Mouse (Mus musculus) limb, embryonic 14.5 days (tissue): ENCODE results near the gene Gpx5. TPM values are rescaled to one million over a fixed set of nuclear protein-coding genes. Genes with fewer than 3 reads are reported as not detected.
A peak's percentile ranks its signal among the peaks of the same experiment; 100 is the strongest.

Source experiments
- ATAC-seq: fragments of 200-750 bp; cut with Nextera tagmentation; 2 replicates; pipeline ENCODE4 v1.8.0; 2017; ENCODE audit warnings: low read depth, moderate number of reproducible peaks, moderate TSS enrichment; ENCODE audit not compliant: low FRiP score
- DNase-seq: peaks from one replicate; pipeline ENCODE4 v3.0.0-alpha.2; 2015; ENCODE audit warnings: low spot score
- H3K27ac ChIP-seq: fragments of 300-500 bp; sonication (generic); replicated peaks from 2 replicates; pipeline ENCODE4 v1.5.1; 2014; ENCODE audit warnings: low read depth, mild to moderate bottlenecking, low read length, moderate library complexity, mixed read lengths
- H3K27me3 ChIP-seq: fragments of 300-500 bp; sonication (generic); 2 replicates; pipeline ENCODE4 v1.6.1; 2014; ENCODE audit warnings: low read length, mixed read lengths; ENCODE audit not compliant: control insufficient read depth, insufficient read depth
- H3K36me3 ChIP-seq: fragments of 300-500 bp; sonication (generic); 2 replicates; pipeline ENCODE4 v1.6.1; 2014; ENCODE audit warnings: mild to moderate bottlenecking, low read length, moderate library complexity, mixed read lengths; ENCODE audit not compliant: control insufficient read depth, insufficient read depth
- H3K4me1 ChIP-seq: fragments of 300-500 bp; sonication (generic); 2 replicates; pipeline ENCODE4 v1.6.1; 2014; ENCODE audit warnings: antibody characterized with exemption, low read length, mixed read lengths; ENCODE audit not compliant: control insufficient read depth, insufficient read depth
- H3K4me2 ChIP-seq: fragments of 300-500 bp; sonication (generic); replicated peaks from 2 replicates; pipeline ENCODE4 v1.6.1; 2014; ENCODE audit warnings: low read depth, mild to moderate bottlenecking, low read length, moderate library complexity; ENCODE audit not compliant: severe bottlenecking
- H3K4me3 ChIP-seq: fragments of 300-500 bp; sonication (generic); replicated peaks from 2 replicates; pipeline ENCODE4 v1.5.1; 2014; ENCODE audit warnings: low read length
- H3K9ac ChIP-seq: fragments of 300-500 bp; sonication (generic); 2 replicates; pipeline ENCODE4 v1.6.1; 2014; ENCODE audit warnings: mild to moderate bottlenecking, low read depth, low read length, moderate library complexity; ENCODE audit not compliant: severe bottlenecking
- H3K9me3 ChIP-seq: fragments of 300-500 bp; sonication (generic); 2 replicates; pipeline ENCODE4 v1.6.1; 2016; ENCODE audit warnings: low read length; ENCODE audit not compliant: control insufficient read depth
- POLR2A ChIP-seq: fragments of 200-500 bp; IDR thresholded peaks from 2 replicates; pipeline ENCODE4 v1.8.0; 2012; ENCODE audit warnings: inconsistent platforms, mild to moderate bottlenecking, moderate library complexity, borderline replicate concordance; ENCODE audit not compliant: insufficient read depth, insufficient read length; ENCODE audit errors: extremely low read depth
- WGBS: fragments of 180-500 bp; shearing (Covaris S2); extraction: QIAGEN DNeasy Blood & Tissue Kit; methylation state at CpG from one replicate; pipeline ENCODE4 v1.1.7; 2014; 5-methylcytosine and 5-hydroxymethylcytosine counted together
- polyA plus RNA-seq, 2 experiments: library from polyadenylated mRNA; depleted of rRNA in 1 of 2; stranded (reverse) in 1 of 2; unstranded in 1 of 2; fragments of >200 nt; fragmentation: Nextera tagmentation in 1 of 2; extraction: Ambion mirVana in 1 of 2; gene quantifications; 2 replicates each; pipeline versions ENCODE4 v1.2.1 to v1.2.3; 2012 to 2014

Gpx5 gene
- polyA plus RNA-seq, 2 experiments = 0.05 TPM; not detected in 1

DNA sequence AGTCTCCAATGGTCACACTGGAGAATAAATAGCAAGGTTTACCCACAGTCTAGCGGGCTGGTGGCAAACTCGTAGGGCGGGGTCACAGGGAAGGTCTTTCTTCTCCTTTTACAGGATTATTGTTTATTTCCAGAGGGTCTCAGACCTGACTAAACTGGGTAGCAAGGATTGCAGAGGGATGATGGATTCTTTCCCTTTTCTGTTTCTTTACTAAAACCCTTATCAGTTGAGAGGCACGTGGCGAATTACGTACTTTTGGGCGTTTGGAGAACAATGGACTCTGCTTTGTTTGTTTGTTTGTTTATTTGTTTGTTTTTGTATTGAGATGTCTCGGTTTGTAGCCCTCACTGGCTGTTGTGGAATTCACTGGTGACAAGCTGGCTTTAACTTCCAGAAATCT is 13.5 kb downstream of the Gpx5 start:
- ATAC-seq (no peak), DNase-seq (no peak)
- no peak for TF ChIP-seq POLR2A
- Histone ChIP-seq H3K9me3 (no peaks in the 10 kb centered on the region), H3K27ac (no peak overlapping the region), H3K9ac (peak overlapping the region; percentile 38; the same call in 1 of the 2 replicates), H3K4me1 (no peaks in the 10 kb centered on the region), H3K36me3 (no peaks in the 10 kb centered on the region), H3K4me3 (peak overlapping the region; percentile 44), H3K27me3 (0 out of 2 replicates have a peak, but pooled peaks cover 2% of the 10 kb centered on the region), H3K4me2 (peak overlapping the region; percentile 58)
- WGBS = 9% methylated on average over 8 of the region's 8 CpGs

DNA sequence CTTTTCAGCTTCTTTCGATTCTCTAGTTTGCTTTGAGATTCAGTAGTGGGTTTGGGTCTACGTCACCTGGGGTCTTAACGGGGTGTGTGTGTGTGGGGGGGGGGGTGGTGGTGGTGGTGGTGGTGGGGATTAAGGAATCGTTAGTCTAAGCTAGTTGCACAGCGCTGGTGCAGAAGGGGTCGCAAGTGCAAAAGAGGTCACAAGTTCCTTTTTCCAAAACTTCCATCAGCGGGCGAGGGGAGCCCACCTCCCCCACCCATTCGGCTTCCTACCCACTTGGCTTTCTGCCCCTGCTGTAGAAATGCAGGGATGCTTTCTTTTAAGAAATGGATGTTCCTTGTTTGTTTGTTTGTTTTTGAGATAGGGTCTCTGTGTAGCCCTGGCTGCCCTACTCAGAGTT is 16.0 kb downstream of the Gpx5 start:
- no peak for TF ChIP-seq POLR2A
- Histone ChIP-seq H3K4me1 (no peaks in the 10 kb centered on the region), H3K36me3 (no peaks in the 10 kb centered on the region), H3K4me3 (peak overlapping the region; percentile 56), H3K9ac (peak overlapping the region; percentile 47; the same call in 1 of the 2 replicates), H3K27me3 (0 out of 2 replicates have a peak, but pooled peaks cover 2% of the 10 kb centered on the region), H3K9me3 (no peaks in the 10 kb centered on the region), H3K4me2 (peak overlapping the region; percentile 66), H3K27ac (no peak overlapping the region)
- WGBS = 0% methylated on average over 9 of the region's 9 CpGs
- ATAC-seq = no peak
- no peak for DNase-seq

DNA sequence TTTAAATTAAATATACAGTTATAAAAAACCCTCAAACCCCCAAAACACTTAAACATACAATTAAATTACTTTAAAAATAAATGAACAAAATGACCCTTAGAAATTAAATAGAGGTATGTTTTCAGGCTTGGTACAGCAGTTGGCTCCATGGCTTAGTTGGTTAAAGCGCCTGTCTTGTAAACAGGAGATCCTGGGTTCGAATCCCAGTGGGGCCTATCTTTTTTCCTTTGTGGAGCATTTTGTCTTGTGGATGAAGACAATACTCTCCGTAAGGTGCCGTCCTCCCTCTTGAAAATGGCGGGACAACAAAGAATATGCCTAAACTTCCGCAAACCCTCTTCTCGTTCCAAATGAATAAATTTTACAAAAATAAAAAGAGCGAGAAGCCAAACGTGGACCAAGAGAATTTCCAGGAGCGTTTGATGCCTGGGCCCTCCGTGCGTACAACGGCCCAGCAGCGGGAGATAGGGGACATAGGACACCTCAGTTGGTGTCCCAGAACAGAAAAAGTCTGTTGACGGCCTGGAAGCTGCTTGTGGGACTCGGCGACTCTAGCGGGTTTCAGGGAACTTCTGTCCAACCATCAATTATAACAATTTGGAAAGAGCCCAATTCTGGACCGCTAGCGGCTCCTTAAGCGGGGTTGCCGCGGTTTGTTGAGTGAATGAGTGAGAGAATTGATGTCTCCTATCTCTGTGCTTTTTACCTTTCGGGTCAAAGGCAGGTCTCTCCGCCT is 16.5 kb downstream of the Gpx5 start:
- ATAC-seq = peak; percentile 76

DNA sequence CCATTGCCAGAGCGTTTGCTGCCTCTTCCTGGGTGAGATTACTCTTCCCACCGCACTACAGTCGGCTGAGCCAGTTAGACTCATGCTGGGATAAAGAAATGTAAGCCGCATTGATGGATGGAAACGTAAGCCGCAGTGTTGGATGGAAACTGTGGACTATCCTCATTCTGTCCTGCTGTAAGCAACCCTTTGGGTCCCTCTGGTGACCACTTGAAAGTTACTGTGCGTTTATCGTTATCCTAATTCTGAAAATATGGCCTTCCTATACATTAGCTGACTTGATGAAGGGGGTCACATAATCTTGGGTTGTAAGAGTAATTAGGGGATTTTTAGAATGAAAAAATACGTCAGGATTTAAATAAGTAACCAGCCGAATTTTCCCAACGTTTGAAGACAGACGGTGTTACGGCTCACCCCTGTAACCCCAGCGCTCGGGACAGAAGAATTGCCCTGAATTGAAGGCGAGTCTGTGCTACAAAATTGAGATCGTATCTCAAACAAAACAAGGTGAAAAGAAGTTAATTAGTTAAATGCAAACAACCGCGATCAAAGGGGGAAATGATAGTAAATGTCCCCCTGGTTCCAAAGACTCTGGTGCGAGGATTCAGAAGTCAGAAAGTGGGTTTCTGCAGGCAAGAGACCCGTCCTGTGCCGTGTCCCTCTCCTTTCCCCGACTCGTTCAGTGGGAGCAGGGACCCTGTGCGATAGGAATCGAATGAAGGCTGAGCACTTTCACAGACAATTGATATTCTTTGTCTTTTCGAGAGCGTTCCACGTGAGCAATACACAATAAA is 17.3 kb downstream of the Gpx5 start:
- no peaks in the 10 kb centered on the region for H3K4me1 ChIP-seq
- peak overlapping the region; percentile 46 for H3K9ac ChIP-seq
- peak overlapping the region; percentile 56 for H3K4me3 ChIP-seq
- no peak for TF ChIP-seq POLR2A
- H3K9me3 ChIP-seq = no peaks in the 10 kb centered on the region
- under 1% methylated on average over 29 of the region's 29 CpGs for WGBS
- peak overlapping the region; percentile 66 for H3K4me2 ChIP-seq
- H3K27ac ChIP-seq = no peak overlapping the region
- 0 out of 2 replicates have a peak, but pooled peaks cover 2% of the 10 kb centered on the region for H3K27me3 ChIP-seq
- DNase-seq (peak; percentile 77), ATAC-seq (peak; percentile 58)
- H3K36me3 ChIP-seq = no peaks in the 10 kb centered on the region

More for the DNA sequence above, 16.5 kb downstream of the Gpx5 start:
- Histone ChIP-seq H3K9ac (peak overlapping the region; percentile 47), H3K4me1 (no peaks in the 10 kb centered on the region), H3K9me3 (no peaks in the 10 kb centered on the region), H3K27ac (no peak overlapping the region), H3K4me3 (peak overlapping the region; percentile 56), H3K4me2 (peak overlapping the region; percentile 66), H3K27me3 (0 out of 2 replicates have a peak, but pooled peaks cover 2% of the 10 kb centered on the region), H3K36me3 (no peaks in the 10 kb centered on the region)
- TF ChIP-seq POLR2A = no peak
- DNase-seq = peak; percentile 92
- 1% methylated on average over 25 of the region's 25 CpGs for WGBS

DNA sequence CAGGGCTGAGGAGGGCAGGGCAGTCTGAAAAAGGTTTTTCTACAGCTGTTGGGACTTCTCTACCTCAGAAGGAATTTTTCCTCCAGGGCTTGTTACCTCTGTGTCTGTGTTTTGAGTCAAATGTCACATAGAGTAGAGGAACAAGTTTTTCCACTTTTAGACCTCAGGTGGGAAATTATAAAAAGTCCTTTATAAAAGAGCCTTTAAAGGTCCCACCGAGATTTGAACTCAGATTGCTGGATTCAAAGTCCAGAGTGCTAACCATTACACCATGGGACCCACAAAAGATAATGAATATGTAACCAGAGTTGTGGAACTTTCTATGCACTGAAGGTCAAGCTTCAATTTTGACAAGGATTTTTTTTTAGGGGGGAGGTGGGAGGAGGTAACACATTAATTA is 24.3 kb downstream of the Gpx5 start:
- 7% methylated on average over 1 of the region's 1 CpGs for WGBS
- no peak for ATAC-seq
- Histone ChIP-seq H3K36me3 (no peaks in the 10 kb centered on the region), H3K4me1 (no peaks in the 10 kb centered on the region), H3K27ac (no peak overlapping the region), H3K9me3 (no peaks in the 10 kb centered on the region), H3K27me3 (no peaks in the 10 kb centered on the region), H3K4me2 (no peak overlapping the region), H3K4me3 (no peak overlapping the region), H3K9ac (no peak overlapping the region)
- no peak for TF ChIP-seq POLR2A
- peak; percentile 10 for DNase-seq
